Mouse (Mus musculus): Measurements from ENCODE around the gene Huwe1.

GRCm38 (mm10) chrX:151803777-151804101 is 3.1 kb downstream of the Huwe1 start:
- TF ChIP-seq CTCF (IDR thresholded peaks at IDR 0.05; ENCODE audit: control insufficient read depth, insufficient read depth, insufficient read length) (no peak), USF1 (IDR thresholded peaks at IDR 0.05; ENCODE audit: low read depth) (no peak), MAX (IDR thresholded peaks at IDR 0.05) (no peak), MYOD1 (IDR thresholded peaks at IDR 0.05; ENCODE audit: control insufficient read depth, insufficient read length, low read depth) (no peak), MYOG (IDR thresholded peaks at IDR 0.05; ENCODE audit: control insufficient read depth, extremely low read depth, insufficient read length) (no peak), FOSL1 (IDR thresholded peaks at IDR 0.05; ENCODE audit: insufficient read depth, low read length, poor library complexity, severe bottlenecking) (no peak)
